Mouse (Mus musculus) bone marrow macrophage, adult 2 months (primary cell): ENCODE measurements around the gene Tm4sf5.

Experiments
- CTCF ChIP-seq: IDR thresholded peaks from 2 replicates; pipeline ENCODE4 v1.5.1; 2012; ENCODE audit warnings: low read depth, mild to moderate bottlenecking, low read length, moderate library complexity
- POLR2A ChIP-seq: IDR thresholded peaks from 2 replicates; pipeline ENCODE4 v1.6.1; 2012; ENCODE audit warnings: mild to moderate bottlenecking, low read depth, low read length, borderline replicate concordance

DNA sequence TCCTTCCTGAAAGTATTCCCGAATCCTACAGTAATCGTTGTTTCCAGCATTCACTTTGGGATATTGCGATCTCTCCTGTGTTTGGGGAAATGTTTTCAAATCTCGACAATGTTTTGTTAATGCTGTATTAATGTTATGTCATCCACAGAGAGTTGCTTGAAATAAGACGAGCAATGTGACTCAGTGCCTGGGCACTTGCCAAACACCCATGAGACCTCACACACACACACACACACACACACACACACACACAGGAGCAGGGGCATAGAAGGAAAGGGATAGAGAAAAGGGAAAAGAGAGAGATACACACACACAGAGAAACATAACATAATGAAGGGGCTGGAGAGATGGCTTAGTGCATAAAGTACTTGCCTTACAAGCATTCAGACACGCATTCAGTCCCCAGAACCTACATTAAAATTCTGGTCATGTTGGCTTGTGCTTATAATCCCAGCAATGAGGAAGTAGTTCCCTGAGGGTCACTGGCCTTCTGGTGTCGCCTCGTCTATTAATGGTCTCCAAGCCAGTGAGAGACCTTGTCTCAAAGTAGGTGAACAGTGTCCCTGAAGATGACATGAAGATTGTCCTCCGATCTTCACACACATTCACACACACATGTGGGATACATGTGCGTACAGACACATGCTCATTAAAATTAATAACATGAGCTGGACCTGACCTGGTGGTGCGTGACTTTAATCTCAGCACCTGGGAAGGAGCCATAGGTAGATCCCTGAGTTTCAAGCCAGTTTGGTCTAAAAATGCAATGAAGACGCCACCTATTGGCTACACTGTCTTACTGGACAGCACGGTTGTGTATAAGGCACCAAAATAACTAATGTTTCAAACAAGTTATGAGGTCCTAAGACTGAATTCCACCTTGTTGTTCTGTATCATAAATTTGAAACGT lies 5.2 kb upstream of the Tm4sf5 start:
- no peak for TF ChIP-seq CTCF
- no peak for TF ChIP-seq POLR2A
